Mouse (Mus musculus): ENCODE data around the gene Pcdh7. TPM values are rescaled to one million over a fixed set of nuclear protein-coding genes. Genes with fewer than 3 reads are reported as not detected.

Gene Pcdh7
- total and polyA plus RNA-seq, 3 experiments = not detected

DNA sequence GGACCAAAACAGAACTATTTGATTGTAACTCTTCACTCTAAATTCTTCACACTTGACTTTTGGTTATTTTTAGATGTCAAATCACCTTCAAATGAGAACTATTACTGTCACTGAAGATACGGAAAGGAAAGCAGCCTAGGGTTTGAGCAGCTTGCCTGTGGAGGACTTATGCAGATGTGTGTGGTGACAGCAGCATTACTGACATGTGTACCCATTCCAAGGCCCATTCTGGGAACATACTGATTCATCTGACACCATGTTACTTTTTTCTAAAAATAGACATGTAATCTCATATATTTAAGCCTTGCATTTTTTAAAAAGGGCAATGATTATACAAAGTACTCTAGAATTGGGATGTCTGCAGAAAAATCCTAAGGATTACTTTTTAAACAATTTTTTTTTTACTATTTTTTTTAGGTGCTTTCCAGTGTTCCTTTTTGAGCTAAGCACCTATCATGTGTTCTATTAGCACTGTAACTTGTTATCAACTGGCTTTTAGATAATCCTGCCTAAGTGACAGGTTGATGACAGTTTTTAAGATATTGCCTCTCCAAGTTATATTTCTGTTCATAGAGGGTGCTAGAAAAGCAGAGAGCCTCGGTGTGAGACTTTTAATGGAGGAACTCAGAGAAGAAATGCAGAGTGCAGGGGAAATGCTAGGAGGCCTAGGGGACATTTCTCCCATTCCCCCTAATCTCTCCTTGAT is 26.3 kb downstream of the Pcdh7 start:
- no peak for DNase-seq (ENCODE audit: low read depth, low spot score)
- Histone ChIP-seq H3K27ac (ENCODE audit: control insufficient read depth, low read depth, low read length) (no peak overlapping the region), H3K9ac (ENCODE audit: control insufficient read depth, low read depth, low read length, poor library complexity, severe bottlenecking) (no peak overlapping the region), H3K4me1 (ENCODE audit: control insufficient read depth in 1 of 2, insufficient read depth in 2 of 2, low read length in 2 of 2) (peaks cover 0 to 5% of the 10 kb centered on the region in 2 experiments; a peak in 2 of 4 replicates), H3K9me3 (replicated peaks; ENCODE audit: insufficient read depth, low read length) (no peaks in the 10 kb centered on the region), H3K79me2 (ENCODE audit: control insufficient read depth, insufficient read depth, low read length, poor library complexity) (no peaks in the 10 kb centered on the region), H3K36me3 (ENCODE audit: control insufficient read depth in 1 of 2, insufficient read depth in 2 of 2, low read length in 2 of 2) (peaks cover 0 to 2% of the 10 kb centered on the region in 2 experiments; a peak in 2 of 4 replicates), H3K27me3 (ENCODE audit: control insufficient read depth in 1 of 2, insufficient read depth in 2 of 2, low read length in 2 of 2) (no peaks in the 10 kb centered on the region), H3K4me3 (ENCODE audit: control insufficient read depth in 1 of 2, insufficient read depth in 1 of 2, low read depth in 2 of 2, low read length in 2 of 2) (no peak overlapping the region)
- TF ChIP-seq TBP (IDR thresholded peaks at IDR 0.05; ENCODE audit: low read depth, low read length) (no peak), USF1 (IDR thresholded peaks at IDR 0.05; ENCODE audit: low read depth, low read length) (no peak), JUND (IDR thresholded peaks at IDR 0.05; ENCODE audit: low read depth, low read length) (no peak), POLR2AphosphoS5 (IDR thresholded peaks at IDR 0.05; ENCODE audit: borderline replicate concordance, low read depth, low read length) (no peak), HCFC1 (IDR thresholded peaks at IDR 0.05; ENCODE audit: low read depth, low read length) (no peak), SMC3 (IDR thresholded peaks at IDR 0.05; ENCODE audit: low read depth, low read length) (no peak), CHD2 (IDR thresholded peaks at IDR 0.05; ENCODE audit: low read length) (no peak), GATA1 (IDR thresholded peaks at IDR 0.05; ENCODE audit: low read depth, low read length) (peak; percentile 60), GABPA (IDR thresholded peaks at IDR 0.05; ENCODE audit: low read depth, low read length) (no peak), POLR2A (IDR thresholded peaks at IDR 0.05; ENCODE audit: control insufficient read depth in 1 of 2, insufficient read depth in 1 of 2, low read depth in 1 of 2, low read length in 2 of 2, poor library complexity in 1 of 2) (no peak), MYC (IDR thresholded peaks at IDR 0.05; ENCODE audit: low read depth, low read length) (no peak), UBTF (IDR thresholded peaks at IDR 0.05; ENCODE audit: borderline replicate concordance, insufficient read depth, low read depth, low read length) (no peak), MXI1 (IDR thresholded peaks at IDR 0.05; ENCODE audit: low read depth, low read length) (no peak), MAFK (IDR thresholded peaks at IDR 0.05; ENCODE audit: borderline replicate concordance, low read depth, low read length) (no peak), CHD1 (IDR thresholded peaks at IDR 0.05; ENCODE audit: low read depth, low read length) (no peak), E2F4 (IDR thresholded peaks at IDR 0.05; ENCODE audit: borderline replicate concordance, low read depth, low read length) (no peak), NRF1 (IDR thresholded peaks at IDR 0.05; ENCODE audit: insufficient read depth, low read depth, low read length, poor library complexity, severe bottlenecking) (no peak), TCF12 (IDR thresholded peaks at IDR 0.05; ENCODE audit: low read depth, low read length) (no peak), ZNF384 (IDR thresholded peaks at IDR 0.05; ENCODE audit: low read depth, low read length) (peak; percentile 37; the same call in 1 of the 2 replicates), RCOR1 (IDR thresholded peaks at IDR 0.05; ENCODE audit: low read depth, low read length) (no peak), ETS1 (IDR thresholded peaks at IDR 0.05; ENCODE audit: low read depth, low read length) (peak; percentile 52), SIN3A (IDR thresholded peaks at IDR 0.05; ENCODE audit: low read length) (no peak), EP300 (IDR thresholded peaks at IDR 0.05; ENCODE audit: low read depth in 1 of 2, low read length in 2 of 2) (peak; percentile 39 to 41; a peak in 2 of 4 replicates), NELFE (IDR thresholded peaks at IDR 0.05; ENCODE audit: low read depth, low read length) (no peak), MAX (IDR thresholded peaks at IDR 0.05; ENCODE audit: low read length) (no peak), ZKSCAN1 (IDR thresholded peaks at IDR 0.05; ENCODE audit: low read depth, low read length) (no peak), USF2 (IDR thresholded peaks at IDR 0.05; ENCODE audit: borderline replicate concordance in 1 of 2, insufficient read depth in 1 of 2, low read depth in 1 of 2, low read length in 2 of 2) (no peak), MAZ (IDR thresholded peaks at IDR 0.05; ENCODE audit: low read depth, low read length) (no peak), RAD21 (IDR thresholded peaks at IDR 0.05; ENCODE audit: low read depth, low read length) (no peak)

All from MEL (cell line).